Mouse (Mus musculus) thymus, postnatal 14 days (tissue): Measurements from ENCODE around the gene Rassf1.

Source experiments
- DNase-seq: peaks from one replicate; pipeline ENCODE4 v3.0.0; 2021

The Rassf1 gene

DNA sequence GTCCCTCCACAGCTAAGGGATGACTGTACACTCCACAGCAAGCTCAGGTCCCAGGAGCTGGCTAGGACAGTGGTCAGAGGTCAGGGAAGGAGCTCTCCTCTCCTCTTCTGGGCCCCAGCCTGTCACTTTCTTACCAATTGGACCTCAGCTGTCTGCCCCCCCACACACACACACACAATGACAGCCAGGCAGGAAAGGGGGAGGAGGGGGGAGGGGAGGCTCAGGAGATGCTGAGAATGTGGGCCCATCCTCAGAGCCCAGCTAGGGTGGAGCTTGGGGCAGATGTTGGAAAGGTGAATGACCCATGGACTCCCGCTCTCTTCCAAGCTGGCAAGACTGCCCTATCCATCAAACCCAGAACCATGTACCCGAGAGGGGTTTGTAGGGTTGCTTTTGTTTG, 55.7 kb downstream of the Rassf1 start:
- no peak for DNase-seq

DNA sequence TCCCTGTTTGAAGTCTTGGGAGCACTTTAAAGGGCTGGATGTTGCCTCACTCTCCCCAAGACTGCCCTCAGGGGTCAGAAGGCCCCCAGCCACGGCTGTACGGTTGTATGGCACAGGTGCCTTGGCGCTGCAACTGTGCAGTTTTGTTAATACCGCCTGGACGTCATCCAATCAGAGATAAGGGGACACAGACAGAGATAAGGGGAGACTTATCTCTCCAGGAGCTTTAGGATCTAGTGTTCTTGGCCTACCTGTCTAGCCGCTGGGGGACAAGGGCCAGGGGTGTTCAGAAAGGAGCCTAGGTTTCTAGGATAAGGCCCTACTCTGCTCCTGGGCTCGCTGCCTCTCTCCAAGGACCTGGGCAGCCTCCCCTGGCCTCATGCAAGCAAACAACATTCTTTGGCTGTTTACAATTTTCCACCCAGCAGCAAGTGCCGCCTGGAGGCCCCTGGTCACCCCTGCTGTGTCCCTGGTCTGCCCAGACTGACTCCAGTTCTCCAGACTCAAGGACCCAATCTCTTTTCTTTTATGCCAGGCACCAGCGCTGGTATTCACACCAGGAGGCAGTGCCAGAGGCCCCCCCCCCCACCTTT, 56.4 kb downstream of the Rassf1 start:
- DNase-seq = no peak

DNA sequence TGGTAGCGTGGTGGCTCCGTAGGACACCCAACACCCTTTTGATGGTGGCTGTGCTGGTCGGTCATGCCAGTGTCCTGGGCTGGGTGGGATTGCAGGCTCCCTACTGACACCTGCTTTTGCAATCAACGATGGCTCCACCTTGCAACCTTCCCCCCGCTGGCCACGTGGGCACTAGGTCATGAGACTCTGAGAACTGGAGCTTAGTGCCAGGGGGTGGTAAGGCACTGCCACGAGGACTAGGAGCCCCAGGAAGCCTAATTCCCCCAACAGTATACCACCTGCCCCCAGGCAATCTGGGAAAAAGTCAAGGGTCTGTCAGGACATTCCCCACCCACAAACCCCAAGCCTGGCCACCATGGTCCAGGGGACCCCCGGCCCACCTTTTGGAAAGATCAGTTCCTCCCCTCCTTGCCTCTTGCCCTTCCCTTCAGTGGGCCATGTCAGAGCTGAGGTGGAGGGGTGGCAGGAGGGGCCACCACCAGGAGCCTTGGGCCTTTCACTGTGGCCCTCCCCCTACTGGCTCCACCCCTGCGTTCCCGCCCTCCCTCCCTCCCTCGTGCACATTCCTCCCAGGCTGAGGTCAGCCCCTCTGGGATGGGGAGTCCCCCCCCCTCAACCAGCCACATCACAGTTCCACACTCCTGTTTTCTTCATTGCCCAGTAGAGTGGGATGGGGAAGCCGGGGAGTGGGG, 57.5 kb downstream of the Rassf1 start, which contains the start of gene Sema3b:
Sema3b (minus strand) TSS at position 489 of the 692 bp plus-strand sequence.
- DNase-seq = no peak

DNA sequence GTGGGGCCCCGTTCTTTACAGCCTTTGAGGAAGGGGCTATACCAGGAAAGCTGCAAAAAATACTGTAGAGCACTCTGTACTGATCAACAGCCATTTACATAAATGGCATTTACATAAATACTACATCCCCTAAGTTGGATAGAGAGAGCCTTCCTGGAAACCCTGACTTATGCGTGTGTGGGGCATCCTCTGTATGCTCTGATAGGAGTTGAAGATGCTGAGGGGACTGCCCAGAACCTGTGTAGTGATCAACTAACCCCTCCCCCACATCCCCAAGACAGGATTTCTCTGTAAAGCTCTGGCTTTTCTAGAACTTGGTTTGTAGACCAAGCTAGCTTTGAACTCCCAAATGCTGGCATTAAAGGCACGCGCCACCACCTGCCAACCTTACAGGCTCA, 58.1 kb downstream of the Rassf1 start:
- no peak for DNase-seq

DNA sequence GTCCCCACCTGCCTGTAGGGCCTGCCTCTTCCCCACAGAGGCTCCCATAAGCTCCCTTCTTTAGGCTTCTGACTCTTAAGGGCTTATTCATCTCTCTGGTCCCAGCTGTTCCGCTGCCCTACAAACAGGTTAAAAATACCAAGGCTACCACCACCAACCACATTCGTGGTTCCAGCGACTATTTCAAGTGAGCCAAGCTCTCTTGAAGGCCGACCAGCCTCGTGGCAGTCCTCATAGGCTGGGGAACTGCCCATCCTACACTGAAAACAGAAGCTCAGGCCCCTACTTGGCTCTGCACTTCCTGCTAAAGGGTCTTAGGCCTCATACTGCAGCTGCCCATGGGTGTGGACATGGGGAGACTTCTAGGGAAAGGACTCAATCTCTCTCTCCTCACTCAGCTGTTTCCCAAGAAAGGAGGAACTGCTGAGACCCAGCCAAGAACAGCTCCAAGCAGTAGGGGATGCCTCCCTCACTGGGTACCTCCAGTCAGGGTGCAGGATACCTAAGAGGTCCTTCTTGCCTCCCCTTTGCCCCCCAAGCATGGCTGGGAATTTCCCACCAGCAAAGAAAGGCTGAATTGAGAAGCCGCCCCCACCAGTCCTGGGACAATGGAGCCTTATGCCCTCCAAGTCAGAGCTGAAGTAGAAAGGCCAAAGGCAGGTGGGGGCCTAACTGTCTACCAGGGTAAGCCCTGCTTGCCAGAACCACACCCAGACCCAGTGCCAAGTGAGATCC, 60.3 kb downstream of the Rassf1 start:
- no peak for DNase-seq
